ENCODE assay signal across 8 mouse cellular contexts in genomic region chr19:44907851-44908690, GRCm38 (mm10). TPM values are rescaled to one million over a fixed set of nuclear protein-coding genes. Genes with fewer than 3 reads are reported as not detected.
DNase-seq lines count a peak whose midpoint lies in the region; ATAC-seq and TF ChIP-seq lines count a peak whose summit lies in the region.

No protein-coding gene starts in this region.

- H3K4me1 ChIP-seq in stomach, embryonic 16.5 days (ENCODE audit: control insufficient read depth, insufficient read depth, low read length) = peaks cover 21% of the 10 kb centered on the region

- intact Hi-C loops in left cerebral cortex, adult 2 months (cut with DNase I) = no loop called here

- H3K27ac ChIP-seq in left cerebral cortex, adult 2 months = no peak overlapping the region
- H3K27ac ChIP-seq in stomach, embryonic 16.5 days (ENCODE audit: low read length) = peak overlapping the region; percentile 92

- DNase-seq in left cerebral cortex, adult 2 months (ENCODE audit: extremely low spot score in 1 of 2, low spot score in 2 of 2) = peak in 1 of 2 experiments; percentile 29
- no peak for DNase-seq in left cerebral cortex, adult 11 months (ENCODE audit: low spot score)
- DNase-seq in embryo, embryonic 11 days = peak; percentile 63
- DNase-seq in heart, adult 8-10 months (ENCODE audit: low spot score) = peak; percentile 65
- DNase-seq in layer of hippocampus, postnatal 10 days (ENCODE audit: low spot score in 2 of 2) = peak; percentile 35 to 53
- no peak for DNase-seq in cerebellum, adult 8-10 months
- DNase-seq in adipocyte (ENCODE audit: low spot score) = no peak

- TF ChIP-seq CTCF in left cerebral cortex, adult 2 months (IDR thresholded peaks at IDR 0.05) = peak; percentile 10

- H3K4me2 ChIP-seq in stomach, embryonic 16.5 days (ENCODE audit: low read depth, low read length) = 0 out of 2 replicates have a peak overlapping the region, but pooled peaks have one; percentile 12

- H3K9me3 ChIP-seq in stomach, embryonic 16.5 days (replicated peaks; ENCODE audit: control insufficient read depth, low read length) = no peaks in the 10 kb centered on the region

- H3K4me3 ChIP-seq in left cerebral cortex, adult 2 months = no peak overlapping the region
- no peak overlapping the region for H3K4me3 ChIP-seq in stomach, embryonic 16.5 days (replicated peaks; ENCODE audit: low read length)

- no peaks in the 10 kb centered on the region for H3K36me3 ChIP-seq in stomach, embryonic 16.5 days (ENCODE audit: control insufficient read depth, insufficient read depth, low read length)

- no peaks in the 10 kb centered on the region for H3K27me3 ChIP-seq in stomach, embryonic 16.5 days (ENCODE audit: control insufficient read depth, insufficient read depth, low read length)

- WGBS in stomach, embryonic 16.5 days = 27% methylated on average over 15 of the region's 15 CpGs

- no peak overlapping the region for H3K9ac ChIP-seq in stomach, embryonic 16.5 days (ENCODE audit: low read length)

- peak; percentile 91 for ATAC-seq in stomach, embryonic 16.5 days (ENCODE audit: insufficient read depth, low FRiP score)

RNA-seq across cellular contexts. Expression of gene Slf2, which starts 22.9 kb away (rescaled TPM):
- total RNA-seq in left cerebral cortex, adult 2 months (2021) = 10 to 100 TPM; 37.2 to 41.8 TPM
- 10 to 100 TPM; 18.2 to 21.9 (median 19.7) TPM for total RNA-seq in heart, adult 8-10 months (2022)
- 10 to 100 TPM; 32.4 to 35.3 TPM for total RNA-seq in layer of hippocampus, postnatal 10 days (2021)
- polyA plus RNA-seq in stomach, embryonic 16.5 days (2015; fragmentation: Nextera tagmentation; extraction: Ambion mirVana) = 31.3 and 31.4 TPM in 2 replicates

Comparison
In these comparisons a context has a peak if more than half of its experiments do, and no peak if none do; other contexts are left out.
1. DNase-seq: peak in embryo, embryonic 11 days (single experiment), heart, adult 8-10 months (single experiment) and layer of hippocampus, postnatal 10 days (2 of 2); none in left cerebral cortex, adult 11 months (single experiment), cerebellum, adult 8-10 months (single experiment) and adipocyte (single experiment).